Mouse (Mus musculus) lung, adult 2 months (tissue): ENCODE measurements around the gene Fam163b. TPM values are rescaled to one million over a fixed set of nuclear protein-coding genes. Genes with fewer than 3 reads are reported as not detected.

ENCODE experiments used
- DNase-seq: peaks from one replicate; pipeline ENCODE4 v3.0.0; 2022
- H3K4me1 ChIP-seq: fragments of 200-500 bp; 2 replicates; pipeline ENCODE4 v1.6.1; 2011; ENCODE audit warnings: low read length; ENCODE audit not compliant: control insufficient read depth, insufficient read depth
- H3K4me3 ChIP-seq: fragments of 200-500 bp; replicated peaks from 2 replicates; pipeline ENCODE3; 2011; ENCODE audit warnings: low read depth, mild to moderate bottlenecking, control low read depth, low read length; ENCODE audit errors: extremely low read depth
- CTCF ChIP-seq: fragments of 200-500 bp; IDR thresholded peaks from 2 replicates; pipeline ENCODE4 v1.5.1; 2011; ENCODE audit warnings: mild to moderate bottlenecking, low read length, control low read depth; ENCODE audit not compliant: insufficient read depth
- POLR2A ChIP-seq: fragments of 200-500 bp; IDR thresholded peaks from 2 replicates; pipeline ENCODE4 v1.6.1; 2011; ENCODE audit warnings: low read depth, mild to moderate bottlenecking, control low read depth, low read length, borderline replicate concordance; ENCODE audit errors: extremely low read depth
- WGBS: fragments of 180-500 bp; shearing (Covaris S2); methylation state at CpG from one replicate; pipeline ENCODE4 v1.1.7; 2018; 5-methylcytosine and 5-hydroxymethylcytosine counted together
- polyA plus RNA-seq: library from polyadenylated mRNA; depleted of rRNA; stranded (reverse); fragments of >200 nt; gene quantifications from 2 replicates; pipeline ENCODE4 v1.2.3, GENCODE M21; 2012

Gene Fam163b
- polyA plus RNA-seq, 1 experiment = 0.04 TPM

- WGBS = 31% methylated on average over 13 of the region's 13 CpGs
- Histone ChIP-seq H3K4me1 (peaks cover 19% of the 10 kb centered on the region), H3K4me3 (no peak overlapping the region)
- DNase-seq = no peak
- no peak for TF ChIP-seq POLR2A
- no peak for TF ChIP-seq CTCF
These were observed 45.8 kb downstream of the Fam163b start for GRCm38 (mm10) chr2:27096341-27096981.

- WGBS = 93% methylated on average over 7 of the region's 7 CpGs
- no peak overlapping the region for H3K4me3 ChIP-seq
- TF ChIP-seq POLR2A = no peak
- TF ChIP-seq CTCF = no peak
- DNase-seq = no peak
- H3K4me1 ChIP-seq = peaks cover 19% of the 10 kb centered on the region
These were observed 47.1 kb downstream of the Fam163b start for GRCm38 (mm10) chr2:27095178-27095577.

- Histone ChIP-seq H3K4me1 (peaks cover 19% of the 10 kb centered on the region), H3K4me3 (no peak overlapping the region)
- 18% methylated on average over 1 of the region's 1 CpGs for WGBS
These were observed 53.1 kb downstream of the Fam163b start for GRCm38 (mm10) chr2:27089238-27089637.

GRCm38 (mm10) chr2:27088700-27089099 lies 53.6 kb downstream of the Fam163b start:
- no peak for TF ChIP-seq CTCF
- no peak for TF ChIP-seq POLR2A
- Histone ChIP-seq H3K4me1 (peaks cover 23% of the 10 kb centered on the region), H3K4me3 (no peak overlapping the region)
- no peak for DNase-seq
- 42% methylated on average over 5 of the region's 5 CpGs for WGBS

More at GRCm38 (mm10) chr2:27089238-27089637, 53.1 kb downstream of the Fam163b start:
- no peak for TF ChIP-seq CTCF
- TF ChIP-seq POLR2A = no peak
- no peak for DNase-seq

GRCm38 (mm10) chr2:27088071-27088644 lies 54.1 kb downstream of the Fam163b start:
- TF ChIP-seq POLR2A = no peak; the same call in 1 of the 2 replicates
- TF ChIP-seq CTCF = no peak
- Histone ChIP-seq H3K4me3 (no peak overlapping the region), H3K4me1 (peaks cover 26% of the 10 kb centered on the region)
- WGBS = 32% methylated on average over 18 of the region's 18 CpGs
- DNase-seq = peak; percentile 60

- 65% methylated on average over 5 of the region's 5 CpGs for WGBS
- TF ChIP-seq POLR2A (no peak), CTCF (no peak)
- Histone ChIP-seq H3K4me1 (peaks cover 26% of the 10 kb centered on the region), H3K4me3 (no peak overlapping the region)
- DNase-seq = no peak
These were observed 54.7 kb downstream of the Fam163b start for GRCm38 (mm10) chr2:27087581-27087980.

- Histone ChIP-seq H3K4me3 (no peak overlapping the region), H3K4me1 (peaks cover 26% of the 10 kb centered on the region)
- no peak for TF ChIP-seq CTCF
- TF ChIP-seq POLR2A = no peak
- 84% methylated on average over 4 of the region's 4 CpGs for WGBS
- no peak for DNase-seq
These were observed 55.7 kb downstream of the Fam163b start for GRCm38 (mm10) chr2:27086483-27087010.

GRCm38 (mm10) chr2:27085801-27086200 lies 56.5 kb downstream of the Fam163b start:
- H3K4me1 ChIP-seq = peaks cover 26% of the 10 kb centered on the region
- H3K4me3 ChIP-seq = no peak overlapping the region
- DNase-seq = no peak
- 50% methylated on average over 2 of the region's 2 CpGs for WGBS
- TF ChIP-seq CTCF = no peak
- no peak for TF ChIP-seq POLR2A

GRCm38 (mm10) chr2:27084963-27085362 lies 57.3 kb downstream of the Fam163b start:
- no peak overlapping the region for H3K4me3 ChIP-seq
- peaks cover 26% of the 10 kb centered on the region for H3K4me1 ChIP-seq
- WGBS = 46% methylated on average over 8 of the region's 8 CpGs
- TF ChIP-seq POLR2A (no peak), CTCF (no peak)
- DNase-seq = no peak

- no peak overlapping the region for H3K4me3 ChIP-seq
- H3K4me1 ChIP-seq = peaks cover 30% of the 10 kb centered on the region
- WGBS = 50% methylated on average over 12 of the region's 12 CpGs
- DNase-seq = no peak
- TF ChIP-seq POLR2A = no peak
- TF ChIP-seq CTCF = no peak
These were observed 58.4 kb downstream of the Fam163b start for GRCm38 (mm10) chr2:27083761-27084475.
